Mouse (Mus musculus): ENCODE measurements around the gene Lrrc2. TPM values are rescaled to one million over a fixed set of nuclear protein-coding genes. Genes with fewer than 3 reads are reported as not detected.

The Lrrc2 gene
- polyA plus RNA-seq, 1 experiment: 0.84 TPM

- no peak for DNase-seq
- TF ChIP-seq CTCF (IDR thresholded peaks at IDR 0.05; ENCODE audit: insufficient read depth, low read length): no peak
- no peak for TF ChIP-seq POLR2A (IDR thresholded peaks at IDR 0.05; ENCODE audit: borderline replicate concordance, extremely low read depth, low read depth, low read length)
- 52% methylated on average over 2 of the region's 2 CpGs for WGBS
- no peak overlapping the region for H3K4me3 ChIP-seq (replicated peaks; ENCODE audit: extremely low read depth, low read depth, low read length)
- H3K4me1 ChIP-seq (ENCODE audit: control insufficient read depth, insufficient read depth, low read length): no peaks in the 10 kb centered on the region
These were observed 3.5 kb downstream of the Lrrc2 start for GRCm38 (mm10) chr9:110954681-110955445.

DNA sequence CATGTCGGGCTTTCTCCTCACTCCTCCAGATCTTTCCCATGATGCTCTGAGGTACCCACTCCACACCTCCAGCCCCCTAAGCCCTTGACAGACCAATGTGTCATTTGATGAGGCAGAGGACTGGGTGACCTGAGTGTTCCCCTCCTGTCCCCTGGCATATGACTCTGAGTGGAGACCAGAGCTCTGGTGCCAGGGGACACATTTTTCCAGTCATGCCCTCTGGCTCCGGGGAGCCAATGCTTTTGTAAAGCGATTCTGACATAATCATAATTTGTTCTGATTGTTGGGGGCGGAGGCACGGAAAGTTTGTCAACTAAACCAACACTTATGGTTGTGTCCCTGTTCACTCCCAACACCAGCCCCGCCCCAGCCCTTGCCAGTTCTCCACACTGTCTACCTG, 4.6 kb downstream of the Lrrc2 start:
- 80% methylated on average over 6 of the region's 6 CpGs for WGBS

DNA sequence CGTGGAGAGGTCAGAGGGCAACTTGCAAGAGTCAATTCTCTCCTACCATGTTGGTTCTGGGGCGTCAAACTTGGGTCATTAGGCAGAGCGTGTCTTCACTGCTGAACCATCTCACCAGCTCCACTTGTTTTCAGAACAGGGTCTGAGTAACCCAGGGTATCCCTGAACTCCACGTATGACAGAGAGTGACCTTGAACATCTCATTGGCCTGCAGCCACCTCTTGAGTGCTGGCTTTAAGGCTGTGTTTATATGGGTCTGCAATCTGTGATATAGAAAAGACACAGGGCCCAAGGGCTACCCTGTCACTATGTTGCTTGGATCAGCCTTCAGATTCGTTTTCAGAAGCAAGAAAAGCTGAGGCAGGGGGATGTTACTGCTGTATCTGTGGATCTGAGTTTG, 8.3 kb downstream of the Lrrc2 start:
- 74% methylated on average over 5 of the region's 5 CpGs for WGBS
- Histone ChIP-seq H3K4me3 (replicated peaks; ENCODE audit: extremely low read depth, low read depth, low read length) (no peak overlapping the region), H3K4me1 (ENCODE audit: control insufficient read depth, insufficient read depth, low read length) (no peaks in the 10 kb centered on the region)
- no peak for TF ChIP-seq CTCF (IDR thresholded peaks at IDR 0.05; ENCODE audit: insufficient read depth, low read length)
- TF ChIP-seq POLR2A (IDR thresholded peaks at IDR 0.05; ENCODE audit: borderline replicate concordance, extremely low read depth, low read depth, low read length): no peak
- DNase-seq: no peak

More for the DNA sequence above, 4.6 kb downstream of the Lrrc2 start:
- DNase-seq: no peak
- Histone ChIP-seq H3K4me1 (ENCODE audit: control insufficient read depth, insufficient read depth, low read length) (no peaks in the 10 kb centered on the region), H3K4me3 (replicated peaks; ENCODE audit: extremely low read depth, low read depth, low read length) (no peak overlapping the region)
- TF ChIP-seq CTCF (IDR thresholded peaks at IDR 0.05; ENCODE audit: insufficient read depth, low read length) (no peak), POLR2A (IDR thresholded peaks at IDR 0.05; ENCODE audit: borderline replicate concordance, extremely low read depth, low read depth, low read length) (no peak)

- 72% methylated on average over 13 of the region's 13 CpGs for WGBS
- TF ChIP-seq CTCF (IDR thresholded peaks at IDR 0.05; ENCODE audit: insufficient read depth, low read length) (no peak), POLR2A (IDR thresholded peaks at IDR 0.05; ENCODE audit: borderline replicate concordance, extremely low read depth, low read depth, low read length) (no peak)
- no peaks in the 10 kb centered on the region for H3K4me1 ChIP-seq (ENCODE audit: control insufficient read depth, insufficient read depth, low read length)
- no peak overlapping the region for H3K4me3 ChIP-seq (replicated peaks; ENCODE audit: extremely low read depth, low read depth, low read length)
- DNase-seq: no peak
These were observed 9.1 kb downstream of the Lrrc2 start for GRCm38 (mm10) chr9:110960230-110961149.

GRCm38 (mm10) chr9:110961386-110961785, 10.0 kb downstream of the Lrrc2 start:
- WGBS: 96% methylated on average over 8 of the region's 8 CpGs
- DNase-seq: no peak
- H3K4me3 ChIP-seq (replicated peaks; ENCODE audit: extremely low read depth, low read depth, low read length): no peak overlapping the region
- TF ChIP-seq POLR2A (IDR thresholded peaks at IDR 0.05; ENCODE audit: borderline replicate concordance, extremely low read depth, low read depth, low read length) (no peak), CTCF (IDR thresholded peaks at IDR 0.05; ENCODE audit: insufficient read depth, low read length) (no peak)
- H3K4me1 ChIP-seq (ENCODE audit: control insufficient read depth, insufficient read depth, low read length): no peaks in the 10 kb centered on the region

DNA sequence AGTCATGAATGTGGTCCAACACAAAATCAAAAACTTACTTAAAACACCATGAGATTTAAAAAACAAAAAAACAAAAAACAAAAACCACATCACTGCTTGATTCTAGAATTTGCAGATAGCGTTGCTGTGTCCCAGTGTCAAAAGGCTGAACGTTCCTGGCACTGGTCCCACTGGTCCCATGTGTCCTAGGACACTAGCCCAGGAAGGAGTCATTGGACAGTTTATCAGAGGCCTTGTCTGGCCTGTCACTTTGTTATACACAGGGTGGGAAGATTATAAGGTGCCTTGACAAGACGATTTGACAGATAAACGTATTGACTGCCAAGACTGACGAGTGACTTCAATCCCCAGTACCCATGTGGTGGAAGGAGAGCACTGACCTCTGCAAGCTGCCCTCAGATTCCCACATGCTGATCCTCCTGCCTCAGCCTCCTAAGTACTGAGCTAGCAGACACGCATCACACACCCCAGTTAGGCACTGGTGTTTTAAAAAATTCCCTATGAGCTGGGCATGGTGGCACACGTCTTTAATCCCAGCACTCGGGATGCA, 12.3 kb downstream of the Lrrc2 start:
- no peak for DNase-seq
- no peak for TF ChIP-seq POLR2A (IDR thresholded peaks at IDR 0.05; ENCODE audit: borderline replicate concordance, extremely low read depth, low read depth, low read length)
- no peak overlapping the region for H3K4me3 ChIP-seq (replicated peaks; ENCODE audit: extremely low read depth, low read depth, low read length)
- no peaks in the 10 kb centered on the region for H3K4me1 ChIP-seq (ENCODE audit: control insufficient read depth, insufficient read depth, low read length)
- WGBS: 77% methylated on average over 8 of the region's 8 CpGs

- Histone ChIP-seq H3K4me3 (replicated peaks; ENCODE audit: extremely low read depth, low read depth, low read length) (no peak overlapping the region), H3K4me1 (ENCODE audit: control insufficient read depth, insufficient read depth, low read length) (no peaks in the 10 kb centered on the region)
- no peak for DNase-seq
- no peak for TF ChIP-seq POLR2A (IDR thresholded peaks at IDR 0.05; ENCODE audit: borderline replicate concordance, extremely low read depth, low read depth, low read length)
- no peak for TF ChIP-seq CTCF (IDR thresholded peaks at IDR 0.05; ENCODE audit: insufficient read depth, low read length)
- 86% methylated on average over 22 of the region's 22 CpGs for WGBS
These were observed 13.9 kb downstream of the Lrrc2 start for GRCm38 (mm10) chr9:110965062-110965909.

DNA sequence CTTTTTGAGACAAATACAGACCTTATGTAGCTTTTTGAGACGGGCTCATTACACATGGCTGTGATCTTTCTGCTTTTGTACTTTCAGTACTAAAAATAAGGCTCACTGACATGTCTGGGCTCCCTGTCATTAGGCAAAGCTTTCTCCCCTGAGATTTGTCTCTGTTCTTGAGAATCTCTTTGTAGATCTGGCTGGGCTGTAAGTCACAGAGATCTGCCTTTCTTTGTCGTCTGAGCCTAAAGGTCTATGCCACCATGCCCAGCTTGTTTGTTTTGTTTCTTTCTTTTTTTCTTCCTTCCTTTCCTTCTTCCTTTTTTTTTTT, 14.5 kb downstream of the Lrrc2 start:
- H3K4me1 ChIP-seq (ENCODE audit: control insufficient read depth, insufficient read depth, low read length): no peaks in the 10 kb centered on the region
- DNase-seq: no peak
- H3K4me3 ChIP-seq (replicated peaks; ENCODE audit: extremely low read depth, low read depth, low read length): no peak overlapping the region
- no peak for TF ChIP-seq POLR2A (IDR thresholded peaks at IDR 0.05; ENCODE audit: borderline replicate concordance, extremely low read depth, low read depth, low read length)
- TF ChIP-seq CTCF (IDR thresholded peaks at IDR 0.05; ENCODE audit: insufficient read depth, low read length): no peak
- 60% methylated on average over 2 of the region's 2 CpGs for WGBS

DNA sequence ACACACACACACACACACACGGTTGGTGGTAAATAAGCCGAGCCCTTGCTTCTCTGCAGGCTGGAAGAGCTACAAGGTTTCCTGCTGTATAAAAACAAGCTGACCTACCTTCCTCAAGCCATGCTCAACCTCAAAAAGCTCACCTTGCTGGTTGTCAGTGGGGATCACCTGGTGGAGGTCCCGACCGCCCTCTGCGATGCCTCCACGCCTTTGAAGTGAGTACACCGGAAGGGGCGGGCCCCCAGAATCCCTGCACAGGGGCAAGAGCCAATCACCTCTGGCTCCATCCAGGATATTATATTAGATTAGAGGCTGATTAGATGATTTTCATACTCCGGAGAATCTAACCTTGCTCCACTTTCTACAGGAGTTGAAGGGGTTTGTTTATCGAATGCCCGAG, 28.1 kb downstream of the Lrrc2 start:
- 91% methylated on average over 11 of the region's 11 CpGs for WGBS
- no peaks in the 10 kb centered on the region for H3K4me1 ChIP-seq (ENCODE audit: control insufficient read depth, insufficient read depth, low read length)
- DNase-seq: no peak
- H3K4me3 ChIP-seq (replicated peaks; ENCODE audit: extremely low read depth, low read depth, low read length): no peak overlapping the region
- TF ChIP-seq POLR2A (IDR thresholded peaks at IDR 0.05; ENCODE audit: borderline replicate concordance, extremely low read depth, low read depth, low read length): no peak
- no peak for TF ChIP-seq CTCF (IDR thresholded peaks at IDR 0.05; ENCODE audit: insufficient read depth, low read length)
